Mouse (Mus musculus): ENCODE results near the gene Hspa12a. TPM values are rescaled to one million over a fixed set of nuclear protein-coding genes. Genes with fewer than 3 reads are reported as not detected.

The Hspa12a gene
- polyA plus RNA-seq, 1 experiment from 2014 or later = 4.8 TPM

DNA sequence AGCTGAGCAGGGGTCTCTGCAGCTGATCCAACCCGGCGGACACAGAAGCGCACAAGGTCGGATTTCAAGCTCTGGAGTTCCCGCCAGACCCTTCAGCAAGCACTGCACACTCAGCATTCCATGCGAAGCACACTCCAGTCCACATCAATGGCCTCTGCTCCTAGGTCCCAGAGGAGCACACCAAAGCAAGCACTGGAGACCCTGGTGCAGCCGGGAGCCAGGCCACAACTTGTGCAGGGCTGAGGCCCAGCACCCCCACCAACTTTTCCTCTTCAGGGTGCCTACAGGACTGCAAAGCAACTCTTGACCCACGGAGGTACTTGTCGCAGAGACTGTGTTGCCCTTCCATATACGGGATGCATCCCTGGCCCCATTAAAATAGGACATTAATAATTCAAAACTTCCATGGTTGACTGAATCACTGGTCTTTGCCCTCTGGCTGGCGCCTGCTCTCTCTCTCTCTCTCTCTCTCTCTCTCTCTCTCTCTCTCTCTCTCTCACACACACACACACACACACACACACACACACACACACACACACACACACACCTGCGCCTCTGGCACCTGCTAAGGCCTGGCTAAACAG lies 82.2 kb downstream of the Hspa12a start:
- H3K27me3 ChIP-seq (replicated peaks; ENCODE audit: control insufficient read depth, insufficient read depth, low read length) = no peaks in the 10 kb centered on the region
- peaks cover 12% of the 10 kb centered on the region for H3K4me1 ChIP-seq (replicated peaks; ENCODE audit: control insufficient read depth, insufficient read depth, low read length)
- no peak overlapping the region for H3K27ac ChIP-seq (ENCODE audit: low read depth)
- H3K9me3 ChIP-seq (ENCODE audit: control insufficient read depth, low read length) = no peaks in the 10 kb centered on the region
- ATAC-seq (replicated peaks; ENCODE audit: low FRiP score, low TSS enrichment, low read depth) = no peak; the same call in 1 of the 2 replicates
- H3K36me3 ChIP-seq (ENCODE audit: control insufficient read depth, insufficient read depth, low read length) = no peaks in the 10 kb centered on the region
- peak overlapping the region; percentile 40 for H3K4me3 ChIP-seq (ENCODE audit: low read depth, low read length)
- WGBS = 22% methylated on average over 12 of the region's 12 CpGs
- no peak for DNase-seq (ENCODE audit: low spot score)
- H3K4me2 ChIP-seq (ENCODE audit: low read length) = peak overlapping the region; percentile 72
- H3K9ac ChIP-seq (ENCODE audit: low read length) = no peak overlapping the region

- Histone ChIP-seq H3K4me2 (ENCODE audit: low read length) (peak overlapping the region; percentile 72), H3K9me3 (ENCODE audit: control insufficient read depth, low read length) (no peaks in the 10 kb centered on the region), H3K9ac (ENCODE audit: low read length) (peak overlapping the region; percentile 6), H3K36me3 (ENCODE audit: control insufficient read depth, insufficient read depth, low read length) (no peaks in the 10 kb centered on the region), H3K4me3 (ENCODE audit: low read depth, low read length) (peak overlapping the region; percentile 40), H3K27me3 (replicated peaks; ENCODE audit: control insufficient read depth, insufficient read depth, low read length) (no peaks in the 10 kb centered on the region), H3K27ac (ENCODE audit: low read depth) (no peak overlapping the region), H3K4me1 (replicated peaks; ENCODE audit: control insufficient read depth, insufficient read depth, low read length) (peaks cover 12% of the 10 kb centered on the region)
- DNase-seq (ENCODE audit: low spot score) = peak; percentile 90
- ATAC-seq (replicated peaks; ENCODE audit: low FRiP score, low TSS enrichment, low read depth) = peak; percentile 88
- under 1% methylated on average over 45 of the region's 46 CpGs for WGBS
These were observed 82.9 kb downstream of the Hspa12a start for GRCm38 (mm10) chr19:58860255-58861173.

- peak; percentile 45 for ATAC-seq (replicated peaks; ENCODE audit: low FRiP score, low TSS enrichment, low read depth)
- 0% methylated on average over 14 of the region's 14 CpGs for WGBS
These were observed 83.6 kb downstream of the Hspa12a start for GRCm38 (mm10) chr19:58859831-58860254.

GRCm38 (mm10) chr19:58859357-58859756 lies 84.1 kb downstream of the Hspa12a start:
- DNase-seq (ENCODE audit: low spot score) (no peak), ATAC-seq (replicated peaks; ENCODE audit: low FRiP score, low TSS enrichment, low read depth) (no peak)

More at GRCm38 (mm10) chr19:58859831-58860254, 83.6 kb downstream of the Hspa12a start:
- H3K4me2 ChIP-seq (ENCODE audit: low read length) = peak overlapping the region; percentile 72
- no peaks in the 10 kb centered on the region for H3K9me3 ChIP-seq (ENCODE audit: control insufficient read depth, low read length)
- no peaks in the 10 kb centered on the region for H3K27me3 ChIP-seq (replicated peaks; ENCODE audit: control insufficient read depth, insufficient read depth, low read length)
- no peak overlapping the region for H3K27ac ChIP-seq (ENCODE audit: low read depth)
- no peaks in the 10 kb centered on the region for H3K36me3 ChIP-seq (ENCODE audit: control insufficient read depth, insufficient read depth, low read length)
- peak overlapping the region; percentile 10; the same call in 1 of the 2 replicates for H3K9ac ChIP-seq (ENCODE audit: low read length)
- H3K4me1 ChIP-seq (replicated peaks; ENCODE audit: control insufficient read depth, insufficient read depth, low read length) = peaks cover 12% of the 10 kb centered on the region
- peak; percentile 70 for DNase-seq (ENCODE audit: low spot score)
- H3K4me3 ChIP-seq (ENCODE audit: low read depth, low read length) = peak overlapping the region; percentile 40

DNA sequence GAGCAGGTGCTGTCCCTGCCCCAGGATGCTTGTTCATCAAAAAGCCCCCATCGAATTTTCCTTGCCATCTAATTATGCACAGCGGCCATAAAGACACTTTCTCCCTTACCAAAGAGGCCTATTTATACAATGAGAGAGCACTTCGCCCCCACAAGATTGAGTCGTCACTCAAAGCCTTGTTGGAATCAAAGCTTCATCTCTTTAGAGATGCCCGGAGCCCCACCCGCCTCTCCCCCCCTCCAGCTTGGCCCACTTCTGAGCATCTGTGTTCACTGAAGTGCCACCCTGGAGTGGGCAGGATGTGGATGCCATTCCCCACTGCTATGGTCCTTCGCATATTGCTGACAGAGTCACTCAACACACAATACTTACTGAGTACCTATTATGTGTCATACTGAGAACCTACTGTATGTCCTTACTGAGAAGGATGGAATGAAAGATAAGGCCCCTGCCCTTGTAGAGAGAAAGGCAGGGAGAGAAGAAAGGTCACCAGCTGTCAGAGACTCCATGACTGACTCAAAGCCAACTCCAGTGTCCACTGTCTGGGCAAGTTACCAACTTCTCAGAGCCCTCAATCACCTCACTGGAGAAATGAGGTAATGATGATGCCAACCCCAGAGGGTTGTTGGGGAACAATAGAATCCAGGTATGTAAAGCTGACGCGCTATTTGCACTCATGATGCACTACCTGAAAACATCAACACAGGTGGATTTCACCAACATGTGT lies 87.2 kb downstream of the Hspa12a start:
- no peaks in the 10 kb centered on the region for H3K36me3 ChIP-seq (ENCODE audit: control insufficient read depth, insufficient read depth, low read length)
- peaks cover 19% of the 10 kb centered on the region for H3K4me1 ChIP-seq (replicated peaks; ENCODE audit: control insufficient read depth, insufficient read depth, low read length)
- H3K27ac ChIP-seq (ENCODE audit: low read depth) = no peak overlapping the region
- H3K4me2 ChIP-seq (ENCODE audit: low read length) = no peak overlapping the region
- DNase-seq (ENCODE audit: low spot score) (no peak), ATAC-seq (replicated peaks; ENCODE audit: low FRiP score, low TSS enrichment, low read depth) (no peak)
- no peak overlapping the region for H3K4me3 ChIP-seq (ENCODE audit: low read depth, low read length)
- H3K9ac ChIP-seq (ENCODE audit: low read length) = no peak overlapping the region
- H3K9me3 ChIP-seq (ENCODE audit: control insufficient read depth, low read length) = no peaks in the 10 kb centered on the region
- H3K27me3 ChIP-seq (replicated peaks; ENCODE audit: control insufficient read depth, insufficient read depth, low read length) = no peaks in the 10 kb centered on the region
- 87% methylated on average over 9 of the region's 9 CpGs for WGBS

More at GRCm38 (mm10) chr19:58859357-58859756, 84.1 kb downstream of the Hspa12a start:
- WGBS = 15% methylated on average over 6 of the region's 6 CpGs
- Histone ChIP-seq H3K9me3 (ENCODE audit: control insufficient read depth, low read length) (no peaks in the 10 kb centered on the region), H3K4me1 (replicated peaks; ENCODE audit: control insufficient read depth, insufficient read depth, low read length) (peaks cover 12% of the 10 kb centered on the region), H3K27me3 (replicated peaks; ENCODE audit: control insufficient read depth, insufficient read depth, low read length) (no peaks in the 10 kb centered on the region), H3K36me3 (ENCODE audit: control insufficient read depth, insufficient read depth, low read length) (no peaks in the 10 kb centered on the region), H3K9ac (ENCODE audit: low read length) (0 out of 2 replicates have a peak overlapping the region, but pooled peaks have one; percentile 10), H3K27ac (ENCODE audit: low read depth) (no peak overlapping the region), H3K4me3 (ENCODE audit: low read depth, low read length) (peak overlapping the region; percentile 40), H3K4me2 (ENCODE audit: low read length) (peak overlapping the region; percentile 72)

DNA sequence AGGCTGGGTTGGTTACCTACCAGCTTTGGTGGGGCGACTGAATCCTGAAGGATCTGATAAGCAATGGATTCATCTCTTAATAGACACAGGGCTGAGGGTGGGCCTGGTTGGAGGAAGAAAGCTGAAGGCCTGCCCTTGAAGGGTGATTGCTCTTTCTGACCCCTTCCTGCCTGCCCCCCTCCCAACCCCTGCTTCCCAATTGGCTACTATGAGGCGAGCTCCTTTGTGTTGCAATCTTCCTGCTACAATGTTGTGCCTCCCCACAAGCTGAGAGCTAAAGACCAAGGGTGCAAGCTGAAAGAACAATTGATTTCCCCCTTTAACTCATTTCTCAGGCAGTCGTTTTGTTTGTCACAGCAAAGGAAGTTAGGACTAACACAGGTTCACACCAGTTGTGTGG lies 88.6 kb downstream of the Hspa12a start:
- no peaks in the 10 kb centered on the region for H3K27me3 ChIP-seq (replicated peaks; ENCODE audit: control insufficient read depth, insufficient read depth, low read length)
- H3K9ac ChIP-seq (ENCODE audit: low read length) = no peak overlapping the region
- DNase-seq (ENCODE audit: low spot score) (no peak), ATAC-seq (replicated peaks; ENCODE audit: low FRiP score, low TSS enrichment, low read depth) (no peak)
- WGBS = 73% methylated on average over 3 of the region's 3 CpGs
- no peak overlapping the region for H3K27ac ChIP-seq (ENCODE audit: low read depth)
- no peak overlapping the region for H3K4me2 ChIP-seq (ENCODE audit: low read length)
- H3K36me3 ChIP-seq (ENCODE audit: control insufficient read depth, insufficient read depth, low read length) = no peaks in the 10 kb centered on the region
- H3K4me1 ChIP-seq (replicated peaks; ENCODE audit: control insufficient read depth, insufficient read depth, low read length) = peaks cover 18% of the 10 kb centered on the region
- H3K9me3 ChIP-seq (ENCODE audit: control insufficient read depth, low read length) = no peaks in the 10 kb centered on the region
- no peak overlapping the region for H3K4me3 ChIP-seq (ENCODE audit: low read depth, low read length)

DNA sequence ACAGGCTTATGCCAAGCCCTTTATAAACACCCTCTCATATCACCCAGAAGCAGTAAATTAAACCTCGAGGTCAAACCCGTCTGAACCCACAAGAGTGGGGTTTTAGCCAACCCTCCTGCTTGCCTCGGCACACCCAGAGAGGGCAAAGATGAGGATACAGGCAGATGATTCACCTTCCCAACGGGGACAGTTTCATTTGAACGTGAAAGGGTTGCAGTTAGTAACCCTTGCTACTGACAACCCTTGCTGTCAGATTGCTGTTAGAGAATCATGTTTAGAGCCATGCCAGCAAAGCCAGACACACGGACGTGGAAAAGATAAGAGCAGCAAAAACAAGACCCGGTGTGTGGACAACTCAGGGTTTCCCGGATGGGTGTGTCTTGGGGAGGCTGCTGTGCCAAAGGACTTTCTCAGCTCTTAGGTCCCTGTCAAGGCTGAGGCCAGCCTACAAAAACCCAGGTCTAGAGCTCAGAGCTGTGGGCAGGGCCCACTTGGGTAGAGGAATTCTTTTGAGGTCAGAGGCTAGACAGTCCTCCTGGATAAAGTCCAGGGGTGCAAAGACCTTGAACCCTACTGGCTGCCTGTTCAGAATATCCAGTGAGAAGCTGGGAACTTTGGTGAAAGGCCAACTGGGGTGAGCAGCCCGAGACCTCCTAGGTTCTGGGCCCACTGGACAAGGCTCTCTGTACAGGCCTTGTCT lies 90.3 kb downstream of the Hspa12a start:
- peaks cover 10% of the 10 kb centered on the region for H3K4me1 ChIP-seq (replicated peaks; ENCODE audit: control insufficient read depth, insufficient read depth, low read length)
- no peaks in the 10 kb centered on the region for H3K36me3 ChIP-seq (ENCODE audit: control insufficient read depth, insufficient read depth, low read length)
- no peak overlapping the region for H3K27ac ChIP-seq (ENCODE audit: low read depth)
- WGBS = 47% methylated on average over 10 of the region's 10 CpGs
- H3K9me3 ChIP-seq (ENCODE audit: control insufficient read depth, low read length) = no peaks in the 10 kb centered on the region
- H3K27me3 ChIP-seq (replicated peaks; ENCODE audit: control insufficient read depth, insufficient read depth, low read length) = no peaks in the 10 kb centered on the region
- no peak for ATAC-seq (replicated peaks; ENCODE audit: low FRiP score, low TSS enrichment, low read depth)
- no peak for DNase-seq (ENCODE audit: low spot score)
- H3K4me2 ChIP-seq (ENCODE audit: low read length) = no peak overlapping the region
- no peak overlapping the region for H3K4me3 ChIP-seq (ENCODE audit: low read depth, low read length)
- no peak overlapping the region for H3K9ac ChIP-seq (ENCODE audit: low read length)

Measured in intestine, embryonic 14.5 days (tissue).